Mouse (Mus musculus) forebrain, embryonic 11.5 days (tissue): ENCODE measurements around the gene Ms4a6b. TPM values are rescaled to one million over a fixed set of nuclear protein-coding genes. Genes with fewer than 3 reads are reported as not detected.
"Not testable (repeated sequence)": the region's sequence is repeated elsewhere in the genome, so short reads cannot be mapped to it uniquely, and the experiment has no call there.

Experiments used
- ATAC-seq: fragments of 200-750 bp; cut with Nextera tagmentation; replicated peaks from 2 replicates; pipeline ENCODE4 v1.8.0; 2017; ENCODE audit warnings: moderate TSS enrichment; ENCODE audit not compliant: low FRiP score
- DNase-seq: peaks from one replicate; pipeline ENCODE4 v3.0.0-alpha.2; 2017; ENCODE audit warnings: low spot score
- H3K27ac ChIP-seq: fragments of 300-500 bp; sonication (generic); 2 replicates; pipeline ENCODE4 v1.5.1; 2014; ENCODE audit warnings: low read depth, low read length
- H3K27me3 ChIP-seq: fragments of 300-500 bp; sonication (generic); 2 replicates; pipeline ENCODE4 v1.6.1; 2014; ENCODE audit warnings: mild to moderate bottlenecking, low read length, mixed read lengths; ENCODE audit not compliant: control insufficient read depth, insufficient read depth
- H3K36me3 ChIP-seq: fragments of 300-500 bp; sonication (generic); 2 replicates; pipeline ENCODE4 v1.6.1; 2014; ENCODE audit warnings: mild to moderate bottlenecking, low read length, moderate library complexity, mixed read lengths; ENCODE audit not compliant: control insufficient read depth, insufficient read depth
- H3K4me1 ChIP-seq: fragments of 300-500 bp; sonication (generic); replicated peaks from 2 replicates; pipeline ENCODE4 v1.6.1; 2014; ENCODE audit warnings: low read length, mixed read lengths; ENCODE audit not compliant: control insufficient read depth, insufficient read depth
- H3K4me2 ChIP-seq: fragments of 300-500 bp; sonication (generic); 2 replicates; pipeline ENCODE4 v1.6.1; 2014; ENCODE audit warnings: low read depth, mild to moderate bottlenecking, low read length, moderate library complexity, mixed read lengths; ENCODE audit not compliant: severe bottlenecking
- H3K4me3 ChIP-seq: fragments of 300-500 bp; sonication (generic); 2 replicates; pipeline ENCODE4 v1.5.1; 2014; ENCODE audit warnings: low read depth, low read length
- H3K9ac ChIP-seq: fragments of 300-500 bp; sonication (generic); 2 replicates; pipeline ENCODE4 v1.6.1; 2014; ENCODE audit warnings: low read length
- H3K9me3 ChIP-seq: fragments of 300-500 bp; sonication (generic); 2 replicates; pipeline ENCODE4 v1.6.1; 2016; ENCODE audit warnings: low read length, mixed read lengths; ENCODE audit not compliant: control insufficient read depth
- WGBS: fragments of 180-500 bp; shearing (Covaris S2); extraction: QIAGEN DNeasy Blood & Tissue Kit; methylation state at CpG from one replicate; pipeline ENCODE4 v1.1.7; 2014; 5-methylcytosine and 5-hydroxymethylcytosine counted together
- polyA plus RNA-seq: library from polyadenylated mRNA; unstranded; fragments of >200 nt; fragmentation: Nextera tagmentation; extraction: Ambion mirVana; gene quantifications from 2 replicates; pipeline ENCODE4 v1.2.1, GENCODE M21; 2014

The Ms4a6b gene
- polyA plus RNA-seq, 1 experiment from 2014 or later: 2.2 TPM

GRCm38 (mm10) chr19:11540166-11540821, 24.0 kb downstream of the Ms4a6b start:
- not testable (repeated sequence) for ATAC-seq, H3K4me2 ChIP-seq, H3K9ac ChIP-seq, H3K9me3 ChIP-seq, H3K4me3 ChIP-seq, DNase-seq, H3K27ac ChIP-seq, H3K36me3 ChIP-seq, H3K4me1 ChIP-seq, H3K27me3 ChIP-seq
- WGBS: 95% methylated on average over 1 of the region's 1 CpGs

GRCm38 (mm10) chr19:11544383-11544782, 28.1 kb downstream of the Ms4a6b start:
- WGBS: 93% methylated on average over 2 of the region's 2 CpGs

GRCm38 (mm10) chr19:11547911-11548310, 31.6 kb downstream of the Ms4a6b start:
- Histone ChIP-seq H3K9me3 (no peaks in the 10 kb centered on the region), H3K9ac (no peak overlapping the region), H3K4me1 (no peaks in the 10 kb centered on the region), H3K4me3 (no peak overlapping the region), H3K27ac (no peak overlapping the region), H3K4me2 (no peak overlapping the region), H3K27me3 (no peaks in the 10 kb centered on the region), H3K36me3 (no peaks in the 10 kb centered on the region)
- no peak for ATAC-seq
- DNase-seq: no peak

More at GRCm38 (mm10) chr19:11544383-11544782, 28.1 kb downstream of the Ms4a6b start:
- H3K4me1 ChIP-seq, H3K9ac ChIP-seq, H3K4me2 ChIP-seq, H3K27ac ChIP-seq, ATAC-seq, H3K4me3 ChIP-seq, DNase-seq, H3K27me3 ChIP-seq, H3K36me3 ChIP-seq, H3K9me3 ChIP-seq: not testable (repeated sequence)

GRCm38 (mm10) chr19:11554726-11555125, 38.4 kb downstream of the Ms4a6b start:
- H3K36me3 ChIP-seq: no peaks in the 10 kb centered on the region
- no peaks in the 10 kb centered on the region for H3K4me1 ChIP-seq
- no peak overlapping the region for H3K9ac ChIP-seq
- no peak for ATAC-seq
- H3K27me3 ChIP-seq: no peaks in the 10 kb centered on the region
- no peak for DNase-seq
- H3K9me3 ChIP-seq: no peaks in the 10 kb centered on the region
- no peak overlapping the region for H3K27ac ChIP-seq
- H3K4me3 ChIP-seq: no peak overlapping the region
- 93% methylated on average over 5 of the region's 5 CpGs for WGBS
- no peak overlapping the region for H3K4me2 ChIP-seq

GRCm38 (mm10) chr19:11559560-11559959, 43.2 kb downstream of the Ms4a6b start:
- not testable (repeated sequence) for H3K27me3 ChIP-seq, H3K9me3 ChIP-seq, H3K27ac ChIP-seq, H3K4me1 ChIP-seq, H3K4me2 ChIP-seq, H3K4me3 ChIP-seq, DNase-seq, ATAC-seq, H3K36me3 ChIP-seq, H3K9ac ChIP-seq

GRCm38 (mm10) chr19:11574965-11575364, 58.7 kb downstream of the Ms4a6b start:
- H3K4me2 ChIP-seq: no peak overlapping the region
- DNase-seq (no peak), ATAC-seq (no peak)
- H3K36me3 ChIP-seq: no peaks in the 10 kb centered on the region
- no peaks in the 10 kb centered on the region for H3K4me1 ChIP-seq
- H3K9ac ChIP-seq: no peak overlapping the region
- WGBS: 94% methylated on average over 8 of the region's 8 CpGs
- no peak overlapping the region for H3K27ac ChIP-seq
- H3K9me3 ChIP-seq: no peaks in the 10 kb centered on the region
- H3K4me3 ChIP-seq: no peak overlapping the region
- no peaks in the 10 kb centered on the region for H3K27me3 ChIP-seq

Other genes with a start within 250 kb of the Ms4a6b start
- gene Ms4a5, start 232.6 kb upstream of the Ms4a6b start, polyA plus RNA-seq: not detected in 2 replicates
- gene Ms4a14, start 202.1 kb upstream of the Ms4a6b start, polyA plus RNA-seq: not detected in 2 replicates
- gene Ms4a7, start 180.4 kb upstream of the Ms4a6b start, polyA plus RNA-seq: 0.56 and 1.0 TPM in 2 replicates
- gene Ms4a4a, start 141.0 kb upstream of the Ms4a6b start, polyA plus RNA-seq: 1.6 and 1.7 TPM in 2 replicates
- not detected in 2 replicates for gene Ms4a4c, start 111.7 kb upstream of the Ms4a6b start, polyA plus RNA-seq
- gene Ms4a4b, start 73.0 kb upstream of the Ms4a6b start, polyA plus RNA-seq: not detected in 2 replicates
- 1.5 and 2.4 TPM in 2 replicates for gene Ms4a6c, start 47.1 kb upstream of the Ms4a6b start, polyA plus RNA-seq
- not detected in 2 replicates for gene Gm8369, start 30.6 kb upstream of the Ms4a6b start, polyA plus RNA-seq
- gene Ms4a4d, start 20.3 kb downstream of the Ms4a6b start, polyA plus RNA-seq: 0.24 and 0.29 TPM in 2 replicates
- gene Ms4a6d, start 88.3 kb downstream of the Ms4a6b start, polyA plus RNA-seq: 1.8 and 2.2 TPM in 2 replicates
- gene Ms4a2, start 107.2 kb downstream of the Ms4a6b start, polyA plus RNA-seq: not detected in 2 replicates
- not detected in 2 replicates for gene Ms4a3, start 124.3 kb downstream of the Ms4a6b start, polyA plus RNA-seq
- not detected in 2 replicates for gene Oosp2, start 144.0 kb downstream of the Ms4a6b start, polyA plus RNA-seq
- not detected in 2 replicates for gene Oosp1, start 174.6 kb downstream of the Ms4a6b start, polyA plus RNA-seq
- not detected in 2 replicates for gene Oosp3, start 180.5 kb downstream of the Ms4a6b start, polyA plus RNA-seq
- gene Gif, start 231.0 kb downstream of the Ms4a6b start, polyA plus RNA-seq: not detected in 2 replicates